Mouse (Mus musculus) cerebellum, adult 2 months (tissue): ENCODE data around the gene Herpud1. TPM values are rescaled to one million over a fixed set of nuclear protein-coding genes. Genes with fewer than 3 reads are reported as not detected.

Experiments
- DNase-seq, 2 experiments: peaks; one replicate each; pipeline ENCODE4 v3.0.0; 2021
- H3K27ac ChIP-seq: fragments of 200-500 bp; 2 replicates; pipeline ENCODE4 v1.5.1; 2012; ENCODE audit warnings: low read length, control low read depth, inconsistent platforms; ENCODE audit not compliant: insufficient read depth
- H3K27me3 ChIP-seq: fragments of 200-500 bp; 2 replicates; pipeline ENCODE4 v1.6.1; 2012; ENCODE audit warnings: inconsistent platforms, mild to moderate bottlenecking, low read length, moderate library complexity; ENCODE audit not compliant: control insufficient read depth, insufficient read depth
- H3K4me1 ChIP-seq: fragments of 200-500 bp; 2 replicates; pipeline ENCODE4 v1.6.1; 2011; ENCODE audit warnings: low read length; ENCODE audit not compliant: control insufficient read depth, insufficient read depth
- H3K4me3 ChIP-seq: fragments of 200-500 bp; replicated peaks from 2 replicates; pipeline ENCODE3; 2011; ENCODE audit warnings: mild to moderate bottlenecking, low read depth, low read length, control low read depth; ENCODE audit not compliant: insufficient read depth
- CTCF ChIP-seq: fragments of 200-500 bp; IDR thresholded peaks from 2 replicates; pipeline ENCODE4 v1.5.1; 2011; ENCODE audit warnings: low read depth, mild to moderate bottlenecking, control low read depth, low read length, moderate library complexity, borderline replicate concordance; ENCODE audit not compliant: insufficient read depth
- POLR2A ChIP-seq: fragments of 200-500 bp; IDR thresholded peaks from 2 replicates; pipeline ENCODE4 v1.6.1; 2011; ENCODE audit warnings: low read length, control low read depth, borderline replicate concordance; ENCODE audit not compliant: insufficient read depth
- WGBS: fragments of 180-500 bp; shearing (Covaris S2); methylation state at CpG from one replicate; pipeline ENCODE4 v1.1.7; 2018; 5-methylcytosine and 5-hydroxymethylcytosine counted together
- polyA plus RNA-seq: library from polyadenylated mRNA; depleted of rRNA; stranded (reverse); fragments of >200 nt; gene quantifications from 2 replicates; pipeline ENCODE4 v1.2.3, GENCODE M21; 2012; rRNA removed

The Herpud1 gene
- polyA plus RNA-seq, 1 experiment = 119 TPM

GRCm38 (mm10) chr8:94435397-94436111 is 49.3 kb downstream of the Herpud1 start:
- no peak for DNase-seq
- no peak for TF ChIP-seq POLR2A
- no peak for TF ChIP-seq CTCF
- H3K27ac ChIP-seq = no peak overlapping the region
- H3K27me3 ChIP-seq = no peaks in the 10 kb centered on the region; the same call in 1 of the 2 replicates
- H3K4me1 ChIP-seq = no peaks in the 10 kb centered on the region
- no peak overlapping the region for H3K4me3 ChIP-seq
- 94% methylated on average over 15 of the region's 15 CpGs for WGBS

- Histone ChIP-seq H3K27ac (no peak overlapping the region), H3K27me3 (no peaks in the 10 kb centered on the region; the same call in 1 of the 2 replicates), H3K4me1 (no peaks in the 10 kb centered on the region), H3K4me3 (no peak overlapping the region)
- no peak for TF ChIP-seq CTCF
- TF ChIP-seq POLR2A = no peak
- 94% methylated on average over 5 of the region's 5 CpGs for WGBS
- no peak for DNase-seq
These were observed 49.9 kb downstream of the Herpud1 start for GRCm38 (mm10) chr8:94436112-94436572.

GRCm38 (mm10) chr8:94436900-94437299 is 50.7 kb downstream of the Herpud1 start:
- no peak for DNase-seq
- no peak overlapping the region for H3K27ac ChIP-seq
- H3K4me1 ChIP-seq = no peaks in the 10 kb centered on the region
- 81% methylated on average over 3 of the region's 3 CpGs for WGBS
- no peak overlapping the region for H3K4me3 ChIP-seq
- TF ChIP-seq CTCF = no peak
- no peak for TF ChIP-seq POLR2A
- no peaks in the 10 kb centered on the region; the same call in 1 of the 2 replicates for H3K27me3 ChIP-seq

- no peak for DNase-seq
- Histone ChIP-seq H3K4me1 (no peaks in the 10 kb centered on the region), H3K27ac (no peak overlapping the region), H3K4me3 (no peak overlapping the region), H3K27me3 (no peaks in the 10 kb centered on the region; the same call in 1 of the 2 replicates)
- 89% methylated on average over 5 of the region's 5 CpGs for WGBS
- TF ChIP-seq CTCF (no peak), POLR2A (no peak)
These were observed 52.4 kb downstream of the Herpud1 start for GRCm38 (mm10) chr8:94438659-94439058.

- Histone ChIP-seq H3K27me3 (no peaks in the 10 kb centered on the region), H3K4me3 (no peak overlapping the region), H3K4me1 (no peaks in the 10 kb centered on the region), H3K27ac (no peak overlapping the region)
- TF ChIP-seq CTCF (no peak), POLR2A (no peak)
- no peak for DNase-seq
These were observed 53.5 kb downstream of the Herpud1 start for GRCm38 (mm10) chr8:94439691-94440090.

- H3K4me3 ChIP-seq = no peak overlapping the region
- DNase-seq = no peak
- 91% methylated on average over 1 of the region's 1 CpGs for WGBS
- no peak for TF ChIP-seq POLR2A
- no peaks in the 10 kb centered on the region for H3K27me3 ChIP-seq
- no peaks in the 10 kb centered on the region for H3K4me1 ChIP-seq
- H3K27ac ChIP-seq = no peak overlapping the region
These were observed 54.2 kb downstream of the Herpud1 start for GRCm38 (mm10) chr8:94440389-94440788.

GRCm38 (mm10) chr8:94441686-94442085 is 55.4 kb downstream of the Herpud1 start:
- H3K27ac ChIP-seq = no peak overlapping the region
- no peaks in the 10 kb centered on the region for H3K4me1 ChIP-seq
- H3K27me3 ChIP-seq = no peaks in the 10 kb centered on the region
- 91% methylated on average over 1 of the region's 1 CpGs for WGBS
- no peak for DNase-seq
- TF ChIP-seq POLR2A = no peak
- no peak for TF ChIP-seq CTCF
- H3K4me3 ChIP-seq = no peak overlapping the region

GRCm38 (mm10) chr8:94443153-94443552 is 56.9 kb downstream of the Herpud1 start:
- DNase-seq = no peak
- no peak for TF ChIP-seq POLR2A
- Histone ChIP-seq H3K27ac (no peak overlapping the region), H3K27me3 (no peaks in the 10 kb centered on the region), H3K4me3 (no peak overlapping the region), H3K4me1 (no peaks in the 10 kb centered on the region)
- 87% methylated on average over 3 of the region's 3 CpGs for WGBS

- Histone ChIP-seq H3K4me1 (no peaks in the 10 kb centered on the region), H3K27ac (no peak overlapping the region), H3K27me3 (no peaks in the 10 kb centered on the region), H3K4me3 (no peak overlapping the region)
- TF ChIP-seq CTCF (no peak), POLR2A (no peak)
- no peak for DNase-seq
- WGBS = 35% methylated on average over 2 of the region's 2 CpGs
These were observed 58.2 kb downstream of the Herpud1 start for GRCm38 (mm10) chr8:94444480-94444879.

Other genes starting within 250 kb of the Herpud1 start
- gene Mt4, start 249.2 kb upstream of the Herpud1 start, polyA plus RNA-seq = not detected in 2 replicates
- gene Mt3, start 233.8 kb upstream of the Herpud1 start, polyA plus RNA-seq = 1,323 and 1,416 TPM in 2 replicates
- gene Mt2, start 213.8 kb upstream of the Herpud1 start, polyA plus RNA-seq = 579 and 685 TPM in 2 replicates
- 1,145 and 1,309 TPM in 2 replicates for gene Mt1, start 207.4 kb upstream of the Herpud1 start, polyA plus RNA-seq
- gene Nup93, start 171.9 kb upstream of the Herpud1 start, polyA plus RNA-seq = 29.1 and 30.5 TPM in 2 replicates
- 1.7 and 2.2 TPM in 2 replicates for gene Slc12a3, start 57.2 kb upstream of the Herpud1 start, polyA plus RNA-seq
- 0.71 and 0.82 TPM in 2 replicates for gene Nlrc5, start 47.9 kb downstream of the Herpud1 start, polyA plus RNA-seq
- 39.3 and 46.3 TPM in 2 replicates for gene Cpne2, start 146.6 kb downstream of the Herpud1 start, polyA plus RNA-seq
- 22.0 TPM in 2 replicates for gene Rspry1, start 215.5 kb downstream of the Herpud1 start, polyA plus RNA-seq
- gene Fam192a, start 215.6 kb downstream of the Herpud1 start, polyA plus RNA-seq = 56.1 and 57.6 TPM in 2 replicates